Mouse (Mus musculus) layer of hippocampus, adult 9-11 months (tissue): ENCODE measurements around the gene B3gnt6.
"Not testable (repeated sequence)": the region's sequence is repeated elsewhere in the genome, so short reads cannot be mapped to it uniquely, and the experiment has no call there.

Experiments
- DNase-seq: peaks from one replicate; pipeline ENCODE4 v3.0.0; 2022

Gene B3gnt6

DNA sequence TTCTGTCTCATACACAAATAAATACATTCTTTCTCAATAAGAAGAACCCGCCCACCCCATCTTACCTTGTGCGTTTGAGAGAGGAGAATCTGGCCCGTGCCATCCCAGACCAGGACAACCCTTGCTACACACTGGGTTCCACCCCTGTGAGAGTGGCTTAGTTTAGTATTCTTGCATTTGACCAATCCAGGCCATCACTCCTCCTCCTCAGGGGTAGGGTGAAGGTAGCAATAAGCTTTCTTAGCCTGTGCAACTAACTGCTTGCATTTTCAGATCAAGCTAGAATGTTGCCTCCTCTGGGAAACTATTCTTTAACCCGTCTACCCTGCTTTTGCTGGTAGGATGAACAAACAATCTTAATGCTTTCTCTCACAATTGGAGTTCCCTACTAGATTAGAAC is at the start of gene B3gnt6:
B3gnt6 (minus strand) TSS at position 101 of the 400 bp plus-strand sequence.
- DNase-seq, result no peak

- DNase-seq, result peak; percentile 70
Observed at GRCm38 (mm10) chr7:98236686-98237359, 37.5 kb upstream of the B3gnt6 start.

GRCm38 (mm10) chr7:98223796-98224195 is 24.5 kb upstream of the B3gnt6 start:
- DNase-seq, result no peak

- no peak for DNase-seq
Observed at GRCm38 (mm10) chr7:98216713-98217112, 17.4 kb upstream of the B3gnt6 start.

DNA sequence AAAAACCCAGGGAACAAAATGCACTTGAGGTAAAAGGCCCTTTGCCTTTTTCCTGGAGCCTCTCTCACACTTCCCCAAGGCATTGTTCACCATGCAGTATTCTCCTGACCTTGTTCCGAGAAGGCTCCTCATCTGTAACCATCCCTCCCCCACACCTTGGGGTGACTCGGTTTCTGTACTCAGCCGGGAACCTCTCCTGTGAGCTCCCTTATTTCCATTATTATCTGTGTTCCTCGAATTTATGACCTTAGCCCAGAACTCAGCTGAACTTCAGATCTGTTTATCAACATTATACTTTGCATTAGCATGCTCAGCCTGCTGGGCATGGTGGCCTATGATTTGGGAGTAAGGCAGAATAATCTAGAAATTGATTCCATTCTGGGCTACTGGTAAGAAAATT is 3.7 kb upstream of the B3gnt6 start:
- no peak for DNase-seq

GRCm38 (mm10) chr7:98201493-98202028 is 2.3 kb upstream of the B3gnt6 start:
- DNase-seq, result no peak

GRCm38 (mm10) chr7:98200396-98200795 is 1.1 kb upstream of the B3gnt6 start:
- DNase-seq, result no peak

DNA sequence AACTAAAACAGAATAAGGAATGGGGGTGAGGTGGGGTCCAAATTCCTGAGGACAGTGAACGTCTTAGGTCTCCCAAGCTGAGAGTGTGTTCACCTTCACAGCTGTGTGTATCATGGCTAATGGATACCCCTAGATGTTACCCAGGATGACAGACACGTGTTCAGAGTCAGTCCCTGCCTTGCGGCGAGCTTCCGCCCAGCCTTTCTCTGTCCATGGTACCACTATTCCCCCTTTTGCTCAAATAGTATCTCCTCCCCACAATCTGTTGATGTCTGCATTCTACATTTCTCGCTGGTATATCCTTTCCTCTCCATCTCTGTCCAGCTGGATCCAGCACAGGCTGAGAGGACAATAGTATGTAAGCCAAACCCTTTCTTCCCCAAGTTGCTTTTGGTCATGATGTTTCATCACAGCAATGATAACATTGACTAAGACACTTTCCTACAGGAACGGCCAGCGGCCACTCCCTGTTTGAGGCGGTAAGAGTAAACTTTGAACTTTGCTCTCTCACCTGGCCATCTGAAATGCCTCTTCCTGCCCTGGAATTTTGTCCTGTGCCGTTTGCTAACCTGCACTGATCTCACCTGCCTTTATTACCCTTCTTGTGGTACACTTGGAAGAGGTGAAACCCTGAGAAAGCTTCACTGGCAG is 4.0 kb downstream of the B3gnt6 start:
- DNase-seq, result no peak

DNA sequence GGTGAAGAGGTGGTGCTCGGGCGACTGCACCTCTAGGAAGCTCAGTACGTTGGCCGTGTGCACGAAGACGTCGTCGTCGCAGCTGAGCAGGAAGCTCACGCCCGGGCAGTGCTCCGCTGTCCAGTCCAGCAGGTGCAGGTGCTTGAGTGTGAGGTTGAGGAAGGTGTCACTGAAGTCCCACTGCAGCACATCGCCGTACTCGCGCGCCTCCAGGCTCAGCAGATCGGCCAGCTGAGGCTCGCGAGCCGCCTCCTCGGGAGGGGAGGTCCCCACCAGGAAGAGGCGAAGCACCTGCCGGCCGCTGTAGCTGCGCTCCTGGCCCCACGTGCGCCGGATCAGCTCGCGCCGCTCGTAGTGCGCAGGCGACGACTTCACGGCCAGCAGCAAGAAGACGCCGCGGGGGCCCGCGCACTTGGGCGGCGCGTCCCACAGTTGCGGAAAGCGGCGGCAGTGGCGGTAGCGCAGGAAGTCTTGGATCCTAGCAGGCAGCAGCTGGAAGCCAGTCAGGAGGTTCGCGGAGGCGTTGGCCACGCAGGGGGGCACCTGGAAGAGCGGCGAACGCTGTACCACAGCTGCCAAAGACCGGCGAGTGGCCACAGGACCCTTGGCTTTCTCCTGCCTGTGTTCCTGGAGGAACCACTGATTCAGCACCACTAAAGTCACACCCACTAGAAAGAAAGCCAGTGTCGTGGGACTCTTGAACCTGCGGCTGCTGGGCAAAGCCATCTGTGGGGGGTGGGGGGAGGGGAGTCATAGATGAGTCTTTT is 5.1 kb downstream of the B3gnt6 start:
- DNase-seq, result no peak

DNA sequence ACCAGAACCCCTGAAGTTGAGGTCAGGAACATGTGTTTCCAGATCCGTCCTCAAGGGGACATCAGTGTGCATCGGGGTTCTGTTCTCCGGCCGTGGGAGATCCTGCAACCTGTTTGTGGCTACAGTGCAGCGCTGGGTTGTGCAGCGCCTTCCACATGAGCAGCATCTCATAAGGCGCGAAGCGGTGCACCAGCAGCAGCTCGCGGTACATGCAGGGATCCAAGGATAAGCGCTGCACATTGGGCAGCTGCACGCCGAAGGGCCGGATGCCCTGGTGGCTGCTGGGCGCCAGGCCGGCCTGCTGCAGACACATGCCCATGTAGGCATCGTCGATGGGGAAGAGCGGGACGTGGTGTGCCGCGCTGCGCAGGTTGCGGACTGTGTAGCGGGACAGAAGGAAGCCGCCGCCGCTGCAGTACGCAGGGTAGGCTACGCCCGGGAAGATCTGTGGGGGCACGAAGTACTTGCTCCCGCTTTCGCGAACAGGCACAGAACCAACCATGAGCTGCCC is 5.7 kb downstream of the B3gnt6 start:
- no peak for DNase-seq

DNA sequence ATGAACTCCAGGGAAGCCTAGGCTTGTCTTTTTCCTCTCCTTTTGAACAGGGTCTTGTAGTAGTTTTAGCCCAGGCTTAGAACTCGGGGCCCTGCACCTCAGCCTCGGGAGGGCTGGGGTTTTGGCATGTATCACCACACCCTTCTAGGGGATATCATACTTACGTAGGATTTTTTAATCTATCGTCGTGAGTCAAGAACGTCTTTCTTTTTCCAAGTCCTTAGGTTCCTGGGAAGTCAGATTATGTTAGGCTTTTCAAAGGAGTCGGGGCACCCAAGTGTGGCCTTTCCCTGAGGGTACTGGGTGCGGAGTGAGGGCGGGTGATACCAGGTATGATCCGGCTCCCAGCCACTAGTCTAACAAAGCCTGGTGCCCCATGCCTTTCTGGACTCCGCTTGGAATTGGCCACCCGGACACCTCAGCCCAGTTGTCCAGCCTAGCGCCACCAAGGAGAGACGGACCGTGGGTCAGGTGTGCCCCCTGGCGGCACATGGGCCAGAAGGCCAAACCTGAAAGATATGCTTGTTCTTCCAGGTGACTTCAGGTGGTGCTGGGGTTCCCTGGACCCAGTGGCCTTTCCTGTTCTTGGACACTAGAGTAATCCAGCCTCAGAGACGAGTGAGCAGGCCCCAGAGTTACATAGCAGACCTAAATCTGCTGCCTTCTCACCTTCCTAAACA is 7.6 kb downstream of the B3gnt6 start:
- DNase-seq, result no peak

- DNase-seq, result no peak
Observed at GRCm38 (mm10) chr7:98190578-98190977, 8.7 kb downstream of the B3gnt6 start.

DNA sequence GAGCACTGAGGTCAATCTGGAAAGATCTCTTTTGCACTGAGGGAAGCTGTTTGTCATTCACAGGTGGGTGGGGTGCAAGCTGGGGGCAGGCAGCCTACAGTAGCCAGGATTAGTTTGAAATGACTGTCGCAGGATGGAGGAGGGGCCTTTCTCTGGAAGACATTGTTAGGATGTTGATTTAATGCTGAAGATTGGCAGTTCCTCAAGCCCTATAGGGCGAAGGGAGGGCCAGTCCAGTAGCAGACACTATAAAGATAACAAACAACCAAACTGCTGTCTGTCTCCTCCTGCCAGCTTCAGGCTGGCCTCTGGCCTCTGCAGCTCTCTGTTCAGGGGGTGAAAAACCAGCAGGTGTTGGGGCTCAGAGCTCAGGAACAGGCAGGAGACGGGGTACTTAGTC is 9.5 kb downstream of the B3gnt6 start:
- DNase-seq, result no peak

DNA sequence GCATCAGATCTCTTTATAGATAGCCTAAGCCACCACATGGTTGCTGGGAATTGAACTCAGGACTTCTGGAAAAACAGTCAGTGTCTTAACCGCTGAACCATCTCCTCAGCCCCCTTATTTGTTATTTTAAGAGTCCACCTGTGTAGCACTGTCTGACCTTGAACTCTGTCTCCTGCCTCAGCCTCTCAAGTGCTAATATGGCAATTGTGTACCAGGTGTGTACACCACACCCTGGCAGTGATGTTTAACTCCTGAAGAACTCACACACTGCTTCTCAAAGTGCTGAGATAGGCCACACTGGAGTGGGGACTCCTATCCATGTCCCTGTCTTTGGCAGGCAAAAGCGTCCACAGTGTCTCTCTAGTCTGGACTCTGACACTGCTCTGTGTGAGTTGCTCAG is 10.6 kb downstream of the B3gnt6 start:
- DNase-seq, result no peak

DNA sequence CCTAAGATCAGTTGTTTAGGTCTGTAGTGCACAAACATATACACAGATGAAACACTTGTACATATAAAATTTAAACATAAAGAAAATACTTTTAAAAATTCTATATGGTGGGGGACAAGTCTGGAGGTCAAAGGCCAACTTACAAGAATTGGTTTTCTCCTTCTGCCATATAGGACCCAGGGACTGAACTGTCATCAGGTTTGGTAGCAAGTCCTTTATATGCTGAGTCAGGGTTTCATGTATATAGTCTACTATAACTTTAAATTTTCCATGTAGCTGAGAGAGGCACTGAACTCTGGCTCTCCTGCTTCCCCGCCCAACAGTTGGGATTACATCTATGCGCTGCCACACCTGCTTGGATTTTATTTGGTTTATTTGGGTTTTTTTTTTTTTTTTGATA is 11.0 kb downstream of the B3gnt6 start:
- no peak for DNase-seq

GRCm38 (mm10) chr7:98187332-98187731 is 11.9 kb downstream of the B3gnt6 start:
- DNase-seq, result not testable (repeated sequence)

DNA sequence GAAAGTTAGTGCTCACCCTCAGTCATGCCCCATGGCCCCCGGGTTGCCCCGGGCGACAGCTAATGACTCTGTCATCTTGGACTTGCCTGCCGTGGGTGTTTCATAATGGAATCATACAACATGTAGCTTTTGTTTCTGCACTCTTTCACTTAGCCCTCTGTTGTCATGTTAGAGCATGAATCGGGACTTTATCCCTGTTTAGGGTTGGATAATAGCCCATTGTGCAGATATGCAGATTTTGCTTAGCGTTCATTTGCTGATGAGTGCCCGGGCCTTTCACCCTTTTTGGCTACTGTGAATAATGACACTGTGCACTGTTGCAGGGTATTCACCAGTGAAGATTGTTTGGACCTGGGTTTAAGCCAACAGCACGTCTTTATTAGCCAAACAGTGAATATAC is 12.6 kb downstream of the B3gnt6 start:
- DNase-seq, result peak; percentile 74

DNA sequence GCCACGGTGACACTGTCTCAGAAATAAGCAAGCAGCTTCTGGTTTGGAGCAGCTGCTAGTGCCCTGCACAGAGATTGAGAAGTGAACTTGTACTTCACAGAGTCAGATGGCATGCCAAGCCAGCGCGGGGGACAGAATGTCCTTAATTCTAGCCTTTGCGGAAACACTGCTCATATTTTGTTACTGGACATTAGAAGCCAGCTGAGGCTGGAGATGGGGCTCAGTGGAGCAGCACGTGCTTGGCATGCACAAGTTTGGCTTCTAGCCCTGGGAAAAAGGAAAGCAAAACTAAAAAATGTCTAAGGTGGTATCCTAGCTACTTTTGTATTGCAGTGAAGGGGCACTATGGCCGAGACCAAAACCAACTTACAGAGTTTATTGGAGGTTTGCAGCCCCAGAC is 14.0 kb downstream of the B3gnt6 start:
- peak; percentile 44 for DNase-seq

DNA sequence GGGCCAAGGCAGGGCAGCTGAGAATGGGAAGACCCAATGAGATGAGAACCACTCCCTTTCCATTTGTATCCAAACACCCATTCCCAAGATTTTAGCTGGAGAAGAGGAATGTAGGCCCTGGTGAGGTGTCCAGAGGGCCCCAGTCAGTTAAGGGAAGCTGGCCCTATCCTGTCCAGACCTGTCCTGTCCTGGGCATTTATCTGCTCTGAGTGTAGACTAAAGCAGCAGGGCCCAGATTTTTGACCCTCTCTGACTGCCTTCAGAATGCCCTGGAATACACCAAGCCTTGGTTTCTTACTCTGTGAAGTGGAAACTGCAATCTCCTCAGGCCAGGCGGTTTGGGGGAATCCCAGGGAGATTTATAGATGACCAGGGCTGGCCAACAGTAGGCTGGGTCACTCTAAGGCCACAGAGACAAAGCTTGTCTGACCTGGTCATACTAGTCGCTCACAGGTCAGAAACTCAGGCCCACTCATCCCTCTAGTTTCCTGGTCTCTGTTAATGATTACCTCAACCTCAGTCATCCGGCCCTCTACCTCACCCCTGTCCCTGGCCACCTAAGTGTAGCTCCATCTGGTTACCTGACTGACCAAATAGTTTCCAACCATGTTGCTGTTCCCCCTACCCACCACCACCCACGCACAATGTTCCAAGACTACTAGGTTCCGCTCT is 20.6 kb downstream of the B3gnt6 start:
- DNase-seq, result no peak

- peak; percentile 61 for DNase-seq
Observed at GRCm38 (mm10) chr7:98177929-98178559, 21.2 kb downstream of the B3gnt6 start, which contains the start of gene Capn5. Gene Capn5 (minus strand): TSS chr7:98178274.

DNA sequence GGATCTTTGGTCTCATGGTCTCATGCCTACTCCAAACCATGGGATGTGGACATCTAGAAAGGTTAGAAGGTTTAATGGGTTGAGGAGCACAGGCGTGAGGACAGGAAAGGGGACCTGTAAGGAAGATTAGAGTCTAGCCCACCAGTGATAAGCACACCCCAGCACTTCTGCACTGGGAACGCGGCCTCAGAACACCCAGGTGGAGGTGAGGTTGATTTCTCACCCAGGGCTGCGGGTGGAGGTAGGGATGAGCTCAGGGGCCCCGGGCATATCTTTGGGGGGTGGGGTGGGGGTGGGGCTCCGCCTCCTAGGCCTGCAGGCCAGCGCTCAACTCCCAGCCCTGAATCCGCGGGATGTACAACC is 21.7 kb downstream of the B3gnt6 start:
- DNase-seq, result no peak

- no peak for DNase-seq
Observed at GRCm38 (mm10) chr7:98177071-98177485, 22.2 kb downstream of the B3gnt6 start.
